In the genomic region with DNA sequence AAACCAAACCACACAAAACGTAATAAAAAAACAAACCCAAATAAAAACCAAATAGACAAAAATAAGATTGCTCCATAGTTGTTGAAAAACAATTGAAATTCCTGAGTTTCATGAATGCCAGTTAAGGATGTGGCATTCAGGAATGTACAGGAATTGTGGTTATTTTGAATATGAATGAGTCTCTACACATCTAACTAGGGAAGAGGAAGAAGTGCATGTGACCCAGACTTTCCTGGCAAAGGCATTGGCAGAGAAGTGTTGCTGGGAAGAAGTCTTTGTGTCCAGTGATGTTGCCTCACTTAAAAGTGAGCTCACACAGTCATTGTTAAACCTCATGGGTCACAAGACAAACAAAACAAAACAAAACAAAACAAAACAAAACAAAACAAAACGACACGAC, we compare ENCODE assay signal across 18 mouse cellular contexts.
"Had no signal": no experiment of that assay in that cellular context is flagged by ENCODE, and none has a peak within 500 bp of the region (broad histone marks: within the 10 kb centered on the region; RNA-seq: fewer than 3 reads in every experiment).

No protein-coding gene starts in this region.

- H3K27me3 ChIP-seq: lung, embryonic 15.5 days; megakaryocyte, embryonic 14.5 days; neural tube, embryonic 12.5 days; stomach, embryonic 15.5 days had no signal

- ATAC-seq: liver, postnatal 0 days; lung, postnatal 0 days; midbrain, embryonic 16.5 days had no signal

- H3K4me2 ChIP-seq: lung, embryonic 15.5 days; midbrain, embryonic 12.5 days; neural tube, embryonic 12.5 days; stomach, embryonic 15.5 days had no signal

- H3K4me3 ChIP-seq: lung, embryonic 15.5 days; megakaryocyte, embryonic 14.5 days; midbrain, embryonic 12.5 days; neural tube, embryonic 12.5 days; stomach, embryonic 15.5 days had no signal

- H3K4me1 ChIP-seq: lung, embryonic 15.5 days; megakaryocyte, embryonic 14.5 days; midbrain, embryonic 12.5 days; neural tube, embryonic 12.5 days; stomach, embryonic 15.5 days had no signal

- DNase-seq: liver, postnatal 0 days; lung, adult 2 months; lung, postnatal 14 days; lung, postnatal 36 days; midbrain, embryonic 14.5 days; right cerebral cortex, postnatal 14 days; thymus, adult 2 months; thymus, postnatal 25 days; thymus, postnatal 4 days had no signal

- H3K36me3 ChIP-seq: lung, embryonic 15.5 days; midbrain, embryonic 12.5 days; neural tube, embryonic 12.5 days; stomach, embryonic 15.5 days had no signal

- H3K27ac ChIP-seq: lung, embryonic 15.5 days; macrophage; midbrain, embryonic 12.5 days; neural tube, embryonic 12.5 days; stomach, embryonic 15.5 days; stomach, postnatal 0 days had no signal

- H3K9ac ChIP-seq: liver, postnatal 0 days; lung, embryonic 15.5 days; midbrain, embryonic 12.5 days; neural tube, embryonic 12.5 days; stomach, embryonic 15.5 days had no signal

- H3K9me3 ChIP-seq: lung, embryonic 15.5 days; midbrain, embryonic 12.5 days; neural tube, embryonic 12.5 days; stomach, embryonic 15.5 days had no signal
